Mouse (Mus musculus) midbrain, postnatal 0 days (tissue): ENCODE data around the gene Cand2. TPM values are rescaled to one million over a fixed set of nuclear protein-coding genes. Genes with fewer than 3 reads are reported as not detected.
A peak's percentile ranks its signal among the peaks of the same experiment; 100 is the strongest.

ENCODE experiments used
- ATAC-seq: fragments of 200-750 bp; cut with Nextera tagmentation; 2 replicates; pipeline ENCODE4 v1.8.0; 2017; ENCODE audit warnings: moderate number of reproducible peaks, mild to moderate bottlenecking, moderate TSS enrichment, moderate library complexity; ENCODE audit not compliant: low FRiP score
- DNase-seq: peaks from one replicate; pipeline ENCODE4 v3.0.0-alpha.2; 2015; ENCODE audit warnings: low spot score
- H3K27ac ChIP-seq: fragments of 300-500 bp; sonication (generic); 2 replicates; pipeline ENCODE4 v1.5.1; 2014; ENCODE audit warnings: low read depth, mild to moderate bottlenecking, low read length, mixed read lengths
- H3K27me3 ChIP-seq: fragments of 300-500 bp; sonication (generic); 2 replicates; pipeline ENCODE4 v1.6.1; 2014; ENCODE audit warnings: low read length, control low read depth, mixed read lengths; ENCODE audit not compliant: insufficient read depth
- H3K36me3 ChIP-seq: fragments of 300-500 bp; sonication (generic); 2 replicates; pipeline ENCODE4 v1.6.1; 2014; ENCODE audit warnings: low read length, control low read depth, mixed read lengths; ENCODE audit not compliant: insufficient read depth
- H3K4me1 ChIP-seq: fragments of 300-500 bp; sonication (generic); 2 replicates; pipeline ENCODE4 v1.6.1; 2014; ENCODE audit warnings: mild to moderate bottlenecking, control low read depth, antibody characterized with exemption, low read length, mixed read lengths; ENCODE audit not compliant: insufficient read depth
- H3K4me2 ChIP-seq: fragments of 300-500 bp; sonication (generic); 2 replicates; pipeline ENCODE4 v1.6.1; 2014; ENCODE audit warnings: low read depth, mild to moderate bottlenecking, low read length, mixed read lengths; ENCODE audit not compliant: poor library complexity, severe bottlenecking
- H3K4me3 ChIP-seq: fragments of 300-500 bp; sonication (generic); 2 replicates; pipeline ENCODE4 v1.5.1; 2014; ENCODE audit warnings: low read depth, mild to moderate bottlenecking, low read length, moderate library complexity
- H3K9ac ChIP-seq: fragments of 300-500 bp; sonication (generic); replicated peaks from 2 replicates; pipeline ENCODE4 v1.6.1; 2014; ENCODE audit warnings: mild to moderate bottlenecking, low read length, moderate library complexity, mixed read lengths; ENCODE audit not compliant: poor library complexity, severe bottlenecking
- H3K9me3 ChIP-seq: fragments of 300-500 bp; sonication (generic); 2 replicates; pipeline ENCODE4 v1.6.1; 2016; ENCODE audit warnings: low read length, control low read depth
- CTCF ChIP-seq: IDR thresholded peaks from 2 replicates; pipeline ENCODE4 v1.5.1; 2016; ENCODE audit warnings: antibody characterized with exemption, mild to moderate bottlenecking
- WGBS: fragments of 180-500 bp; shearing (Covaris S2); extraction: QIAGEN DNeasy Blood & Tissue Kit; methylation state at CpG from one replicate; pipeline ENCODE4 v1.1.7; 2014; 5-methylcytosine and 5-hydroxymethylcytosine counted together
- polyA plus RNA-seq: library from polyadenylated mRNA; unstranded; fragments of >200 nt; fragmentation: Nextera tagmentation; extraction: Ambion mirVana; gene quantifications from 2 replicates; pipeline ENCODE4 v1.2.1, GENCODE M21; 2015
- total RNA-seq: library from RNA; depleted of rRNA; stranded (reverse); fragments of >200 nt; gene quantifications from 2 replicates; pipeline ENCODE4 v1.2.3, GENCODE M21; 2014

Cand2 gene
- total and polyA plus RNA-seq, 2 experiments from 2014 or later = 4.2 to 10.2 TPM

GRCm38 (mm10) chr6:115803541-115804382 lies 29.4 kb downstream of the Cand2 start:
- H3K9ac ChIP-seq = no peak overlapping the region
- no peaks in the 10 kb centered on the region for H3K9me3 ChIP-seq
- DNase-seq = peak; percentile 84
- peak; percentile 77 for TF ChIP-seq CTCF
- H3K4me2 ChIP-seq = no peak overlapping the region
- H3K36me3 ChIP-seq = peaks cover 45% of the 10 kb centered on the region
- H3K4me3 ChIP-seq = no peak overlapping the region
- H3K4me1 ChIP-seq = peaks cover 5% of the 10 kb centered on the region
- no peak overlapping the region for H3K27ac ChIP-seq
- 44% methylated on average over 16 of the region's 16 CpGs for WGBS
- ATAC-seq = peak; percentile 59; the same call in 1 of the 2 replicates
- H3K27me3 ChIP-seq = no peaks in the 10 kb centered on the region

GRCm38 (mm10) chr6:115804432-115805192 lies 30.3 kb downstream of the Cand2 start:
- 71% methylated on average over 10 of the region's 10 CpGs for WGBS
- Histone ChIP-seq H3K4me3 (no peak overlapping the region), H3K27me3 (no peaks in the 10 kb centered on the region)

GRCm38 (mm10) chr6:115807464-115808195 lies 33.3 kb downstream of the Cand2 start:
- Histone ChIP-seq H3K9me3 (no peaks in the 10 kb centered on the region), H3K4me1 (peaks cover 5% of the 10 kb centered on the region), H3K9ac (peak overlapping the region; percentile 89), H3K4me3 (peak overlapping the region; percentile 78), H3K4me2 (peak overlapping the region; percentile 69), H3K27me3 (no peaks in the 10 kb centered on the region), H3K36me3 (peaks cover 21% of the 10 kb centered on the region), H3K27ac (peak overlapping the region; percentile 99)
- no peak for TF ChIP-seq CTCF
- 3% methylated on average over 15 of the region's 15 CpGs for WGBS
- peak; percentile 15 for DNase-seq
- ATAC-seq = no peak

More at GRCm38 (mm10) chr6:115804432-115805192, 30.3 kb downstream of the Cand2 start:
- TF ChIP-seq CTCF = no peak
- Histone ChIP-seq H3K9ac (no peak overlapping the region), H3K4me1 (peaks cover 5% of the 10 kb centered on the region), H3K4me2 (no peak overlapping the region), H3K27ac (no peak overlapping the region), H3K9me3 (no peaks in the 10 kb centered on the region), H3K36me3 (peaks cover 40% of the 10 kb centered on the region)
- DNase-seq (no peak), ATAC-seq (no peak)

- Histone ChIP-seq H3K27me3 (no peaks in the 10 kb centered on the region), H3K9ac (peak overlapping the region; percentile 89), H3K9me3 (no peaks in the 10 kb centered on the region), H3K4me3 (peak overlapping the region; percentile 78), H3K27ac (peak overlapping the region; percentile 99), H3K36me3 (peaks cover 21% of the 10 kb centered on the region), H3K4me1 (peaks cover 5% of the 10 kb centered on the region), H3K4me2 (peak overlapping the region; percentile 69)
- DNase-seq = no peak
- TF ChIP-seq CTCF = no peak
- ATAC-seq = no peak
- WGBS = 1% methylated on average over 22 of the region's 22 CpGs
Measured at GRCm38 (mm10) chr6:115808196-115808487, 33.8 kb downstream of the Cand2 start.

GRCm38 (mm10) chr6:115808488-115809231 lies 34.3 kb downstream of the Cand2 start, which contains the start of gene Rpl32:
Rpl32 (minus strand) TSS chr6:115808747.
- Histone ChIP-seq H3K4me3 (peak within 1 kb of the TSS; percentile 78), H3K9ac (peak within 1 kb of the TSS; percentile 89), H3K4me1 (peaks cover 5% of the 10 kb centered on the region), H3K9me3 (no peaks in the 10 kb centered on the region), H3K4me2 (peak within 1 kb of the TSS; percentile 69), H3K27ac (peak within 1 kb of the TSS; percentile 99), H3K27me3 (no peaks in the 10 kb centered on the region), H3K36me3 (peaks cover 21% of the 10 kb centered on the region)
- DNase-seq = peak; percentile 95
- TF ChIP-seq CTCF = peak; percentile 70
- ATAC-seq = peak; percentile 90
- under 1% methylated on average over 46 of the region's 47 CpGs for WGBS
